Comparison of ENCODE assay signal across 15 mouse cellular contexts in the genomic region with DNA sequence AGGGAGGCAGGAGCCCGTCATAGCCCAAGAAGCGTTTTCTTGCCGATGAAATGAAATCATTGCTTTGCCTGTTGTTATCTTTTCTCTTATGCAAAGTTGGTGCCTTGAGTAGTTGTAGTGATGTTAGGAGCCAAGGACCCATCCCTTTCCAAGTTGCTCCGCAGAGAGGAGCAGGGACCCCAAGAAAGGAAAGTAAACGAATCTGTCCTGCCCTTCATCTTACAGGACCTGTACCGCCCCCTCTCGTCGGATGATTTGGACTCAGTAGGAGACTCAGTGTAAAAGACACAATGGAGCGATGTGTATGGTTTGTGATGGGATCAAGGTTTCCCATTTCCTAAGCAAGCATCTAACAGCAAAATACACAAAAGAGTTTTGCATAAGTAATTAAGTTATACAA. TPM values are rescaled to one million over a fixed set of nuclear protein-coding genes. Genes with fewer than 3 reads are reported as not detected.
A peak's percentile ranks its signal among the peaks of the same experiment; 100 is the strongest.
DNase-seq lines count a peak whose midpoint lies in the region; ATAC-seq and TF ChIP-seq lines count a peak whose summit lies in the region.
"Had no signal": no experiment of that assay in that cellular context is flagged by ENCODE, and none has a peak within 500 bp of the region (broad histone marks: within the 10 kb centered on the region; RNA-seq: fewer than 3 reads in every experiment).

No protein-coding gene starts in this region.

- H3K9me3 ChIP-seq in forebrain, embryonic 14.5 days (replicated peaks; ENCODE audit: control insufficient read depth, low read length): no peaks in the 10 kb centered on the region
- H3K9me3 ChIP-seq in forebrain, embryonic 11.5 days (ENCODE audit: control insufficient read depth, low read length): no peaks in the 10 kb centered on the region
- H3K9me3 ChIP-seq: lung, embryonic 15.5 days; megakaryocyte, embryonic 14.5 days had no signal

- CTCF ChIA-PET in Patski (lab: Charles Lee): interaction anchor here (1.0 to 2.9 kb wide), 3 partner anchors 14 to 82 kb away, joined by 3 to 9 read pairs (median 3); no protein-coding TSS in a partner anchor

- H3K9ac ChIP-seq in forebrain, embryonic 14.5 days (ENCODE audit: low read length): no peak overlapping the region
- H3K9ac ChIP-seq in forebrain, embryonic 11.5 days (ENCODE audit: low read length): no peak overlapping the region
- H3K9ac ChIP-seq in heart, adult 2 months (ENCODE audit: low read depth, low read length): no peak overlapping the region
- H3K9ac ChIP-seq: lung, embryonic 15.5 days had no signal

- TF ChIP-seq EP300 in heart, adult 2 months (IDR thresholded peaks at IDR 0.05; ENCODE audit: insufficient read depth, low read depth, low read length): no peak

- in situ Hi-C loops in Patski (cut with MboI; ENCODE audit: low pct_unique_long_range_greater_than_20kb): loop anchor here (5.0 kb wide), 1 partner anchor 74 kb away; no protein-coding TSS in a partner anchor

- WGBS in forebrain, embryonic 14.5 days: 54% methylated on average over 9 of the region's 9 CpGs
- 66% methylated on average over 9 of the region's 9 CpGs for WGBS in forebrain, embryonic 11.5 days
- 74% methylated on average over 9 of the region's 9 CpGs for WGBS in heart, adult 2 months

- no peak overlapping the region for H3K4me2 ChIP-seq in forebrain, embryonic 14.5 days (ENCODE audit: low read length)
- no peak overlapping the region for H3K4me2 ChIP-seq in forebrain, embryonic 11.5 days (ENCODE audit: low read depth, low read length, severe bottlenecking)
- H3K4me2 ChIP-seq: heart, embryonic 11.5 days; lung, embryonic 15.5 days had no signal

- intact Hi-C loops in heart, adult 2 months (cut with DNase I): no loop called here

- H3K27ac ChIP-seq in forebrain, embryonic 14.5 days (ENCODE audit: low read depth, low read length): no peak overlapping the region
- H3K27ac ChIP-seq in forebrain, embryonic 11.5 days (ENCODE audit: low read depth, low read length): no peak overlapping the region
- H3K27ac ChIP-seq in heart, adult 2 months: no peak overlapping the region
- H3K27ac ChIP-seq: lung, embryonic 15.5 days had no signal

- no peaks in the 10 kb centered on the region for H3K36me3 ChIP-seq in forebrain, embryonic 14.5 days (ENCODE audit: control insufficient read depth, insufficient read depth, low read length)
- no peaks in the 10 kb centered on the region for H3K36me3 ChIP-seq in forebrain, embryonic 11.5 days (ENCODE audit: control insufficient read depth, insufficient read depth, low read length)
- no peaks in the 10 kb centered on the region for H3K36me3 ChIP-seq in heart, adult 2 months (ENCODE audit: control insufficient read depth, insufficient read depth, low read length)
- H3K36me3 ChIP-seq: lung, embryonic 15.5 days had no signal

- POLR2A ChIA-PET in Patski (lab: Charles Lee): no interaction called here

- no peak for TF ChIP-seq POLR2A in heart, adult 2 months (IDR thresholded peaks at IDR 0.05; ENCODE audit: insufficient read depth, low read depth, low read length)

- no peak for ATAC-seq in forebrain, embryonic 14.5 days
- no peak for ATAC-seq in forebrain, embryonic 11.5 days (replicated peaks; ENCODE audit: low FRiP score)
- ATAC-seq in Patski: no peak

- peak; percentile 63 for TF ChIP-seq CTCF in Patski (IDR thresholded peaks at IDR 0.05)
- TF ChIP-seq CTCF in heart, adult 2 months (IDR thresholded peaks at IDR 0.05): no peak

- DNase-seq in forebrain, embryonic 14.5 days (ENCODE audit: low spot score): peak; percentile 19
- DNase-seq in forebrain, embryonic 11.5 days (ENCODE audit: low spot score): no peak
- DNase-seq in layer of hippocampus, adult 11-12 months (ENCODE audit: low spot score): peak; percentile 73
- no peak for DNase-seq in layer of hippocampus, postnatal 14 days (ENCODE audit: low spot score in 2 of 2)
- no peak for DNase-seq in Patski (ENCODE audit: low read depth, low spot score)
- peak; percentile 57 to 73 for DNase-seq in cerebellum, postnatal 25 days
- DNase-seq in urinary bladder, postnatal 4 days (ENCODE audit: low spot score in 2 of 2): no peak
- DNase-seq in heart, adult 2 months: no peak
- DNase-seq: adrenal gland, adult 2 months had no signal

- peaks cover 11% of the 10 kb centered on the region for H3K4me1 ChIP-seq in forebrain, embryonic 14.5 days (ENCODE audit: control insufficient read depth, insufficient read depth, low read length)
- peaks cover 3% of the 10 kb centered on the region; the same call in 1 of the 2 replicates for H3K4me1 ChIP-seq in forebrain, embryonic 11.5 days (replicated peaks; ENCODE audit: control insufficient read depth, insufficient read depth, low read length)
- no peaks in the 10 kb centered on the region for H3K4me1 ChIP-seq in heart, adult 2 months (ENCODE audit: control insufficient read depth, insufficient read depth, low read length)
- H3K4me1 ChIP-seq: lung, embryonic 15.5 days had no signal

- H3K79me2 ChIP-seq in heart, adult 2 months (replicated peaks; ENCODE audit: control insufficient read depth, insufficient read depth, low read length): no peaks in the 10 kb centered on the region

- no peaks in the 10 kb centered on the region for H3K27me3 ChIP-seq in forebrain, embryonic 14.5 days (replicated peaks; ENCODE audit: control insufficient read depth, insufficient read depth, low read length)
- H3K27me3 ChIP-seq in forebrain, embryonic 11.5 days (ENCODE audit: control insufficient read depth, insufficient read depth, low read length): no peaks in the 10 kb centered on the region
- no peaks in the 10 kb centered on the region for H3K27me3 ChIP-seq in Patski
- no peaks in the 10 kb centered on the region for H3K27me3 ChIP-seq in heart, adult 2 months (ENCODE audit: control insufficient read depth, insufficient read depth, low read length)
- H3K27me3 ChIP-seq: lung, embryonic 15.5 days had no signal

- no peak overlapping the region for H3K4me3 ChIP-seq in forebrain, embryonic 14.5 days (ENCODE audit: low read depth, low read length)
- no peak overlapping the region for H3K4me3 ChIP-seq in forebrain, embryonic 11.5 days (ENCODE audit: low read depth, low read length)
- no peak overlapping the region for H3K4me3 ChIP-seq in heart, adult 2 months
- H3K4me3 ChIP-seq: lung, embryonic 15.5 days; megakaryocyte, embryonic 14.5 days had no signal

RNA-seq across cellular contexts. Expression of a gene that starts 5.7 kb away (rescaled TPM):
- polyA plus RNA-seq in forebrain, embryonic 14.5 days (2014; fragmentation: Nextera tagmentation; extraction: Ambion mirVana): not detected in 2 replicates
- not detected in 2 replicates for polyA plus RNA-seq in forebrain, embryonic 11.5 days (2014; fragmentation: Nextera tagmentation; extraction: Ambion mirVana)
- total RNA-seq in layer of hippocampus, postnatal 14 days (2021): not detected
- not detected for polyA plus RNA-seq in Patski (2021)
- not detected for total RNA-seq in heart, adult 2 months (2021)
- not detected in 2 replicates for polyA plus RNA-seq in heart, adult 2 months (2012; rRNA removed)
- total RNA-seq: adrenal gland, adult 2 months; hematopoietic stem cell, adult 5-6 weeks had no signal
- polyA plus RNA-seq: adrenal gland, adult 2 months; heart, embryonic 11.5 days; limb, embryonic 14.5 days; lung, embryonic 15.5 days; stomach, embryonic 14.5 days had no signal

Comparison
In these comparisons a context has a peak if more than half of its experiments do, and no peak if none do; other contexts are left out.
1. DNase-seq: peak in forebrain, embryonic 14.5 days (single experiment), layer of hippocampus, adult 11-12 months (single experiment) and cerebellum, postnatal 25 days (2 of 2); none in forebrain, embryonic 11.5 days (single experiment), layer of hippocampus, postnatal 14 days (0 of 2), Patski (single experiment), urinary bladder, postnatal 4 days (0 of 2) and heart, adult 2 months (0 of 2).